In genomic region chr19:6994002-6994401, GRCm38 (mm10) we compare ENCODE assay signal across 21 mouse cellular contexts. TPM values are rescaled to one million over a fixed set of nuclear protein-coding genes. Genes with fewer than 3 reads are reported as not detected.
DNase-seq lines count a peak whose midpoint lies in the region; ATAC-seq lines count a peak whose summit lies in the region.
"Had no signal": no experiment of that assay in that cellular context is flagged by ENCODE, and none has a peak within 500 bp of the region (broad histone marks: within the 10 kb centered on the region; RNA-seq: fewer than 3 reads in every experiment).

No protein-coding gene starts in this region.

- no peak overlapping the region for H3K27ac ChIP-seq in embryonic facial prominence, embryonic 12.5 days
- H3K27ac ChIP-seq: heart, embryonic 13.5 days; hindbrain, embryonic 15.5 days had no signal

- H3K9ac ChIP-seq in embryonic facial prominence, embryonic 12.5 days: no peak overlapping the region

- H3K36me3 ChIP-seq in embryonic facial prominence, embryonic 12.5 days: peaks cover 6% of the 10 kb centered on the region

- H3K4me3 ChIP-seq in embryonic facial prominence, embryonic 12.5 days: 0 out of 2 replicates have a peak overlapping the region, but pooled peaks have one; percentile 56

- H3K9me3 ChIP-seq in embryonic facial prominence, embryonic 12.5 days: no peaks in the 10 kb centered on the region
- H3K9me3 ChIP-seq: forebrain, embryonic 10.5 days; heart, embryonic 13.5 days; hindbrain, embryonic 15.5 days had no signal

- H3K4me2 ChIP-seq in embryonic facial prominence, embryonic 12.5 days (replicated peaks): no peak overlapping the region

- ATAC-seq in embryonic facial prominence, embryonic 12.5 days (ENCODE audit: insufficient number of reproducible peaks, insufficient read depth, low FRiP score, low TSS enrichment): no peak
- ATAC-seq: CD4-positive, CD25-positive, alpha-beta regulatory T cell, adult 4 months; forebrain, embryonic 14.5 days had no signal

- intact Hi-C loops in heart, postnatal 14 days (cut with DNase I): no loop called here

- WGBS in embryonic facial prominence, embryonic 12.5 days: 83% methylated on average over 8 of the region's 8 CpGs

- no peaks in the 10 kb centered on the region for H3K27me3 ChIP-seq in embryonic facial prominence, embryonic 12.5 days
- H3K27me3 ChIP-seq: heart, embryonic 13.5 days; hindbrain, embryonic 15.5 days had no signal

- DNase-seq in adrenal gland, adult 2 months: peak; percentile 3
- DNase-seq in adrenal gland, postnatal 10 days: no peak
- peak; percentile 92 for DNase-seq in heart, adult 11 months
- no peak for DNase-seq in heart, postnatal 14 days
- DNase-seq in layer of hippocampus, adult 9-11 months: peak; percentile 3
- no peak for DNase-seq in layer of hippocampus, adult 8-10 months (ENCODE audit: low spot score in 2 of 2)
- DNase-seq in spleen, postnatal 14 days (ENCODE audit: low spot score in 2 of 2): no peak
- DNase-seq: adrenal gland, postnatal 25 days; B cell, adult 2 months; cerebellum, postnatal 10 days; embryo, embryonic 11 days; gastrocnemius, adult 2 months; gastrocnemius, postnatal 25 days; kidney, adult 11 months had no signal

- peaks cover 35% of the 10 kb centered on the region for H3K4me1 ChIP-seq in embryonic facial prominence, embryonic 12.5 days

RNA-seq across cellular contexts. Expression of gene Dnajc4, which starts 1.6 kb away (rescaled TPM):
- total RNA-seq in adrenal gland, adult 2 months (2021): 10 to 100 TPM; 42.6 to 50.7 TPM
- polyA plus RNA-seq in adrenal gland, adult 2 months (2012; rRNA removed): 43.0 and 47.5 TPM in 2 replicates
- 10 to 100 TPM; 46.0 to 58.5 TPM for total RNA-seq in adrenal gland, postnatal 10 days (2021)
- 10 to 100 TPM; 54.8 to 62.7 TPM for total RNA-seq in heart, postnatal 14 days (2021)
- total RNA-seq in layer of hippocampus, adult 8-10 months (2022): 10 to 100 TPM; 26.1 to 29.9 (median 29.5) TPM
- 22.5 and 23.1 TPM in 2 replicates for polyA plus RNA-seq in embryonic facial prominence, embryonic 12.5 days (2016; fragmentation: Nextera tagmentation; extraction: Ambion mirVana)

RNA-seq across cellular contexts. Expression of gene Nudt22, which starts 1.9 kb away (rescaled TPM):
- 10 to 100 TPM; 28.3 to 40.7 TPM for total RNA-seq in adrenal gland, adult 2 months (2021)
- 122 and 130 TPM in 2 replicates for polyA plus RNA-seq in adrenal gland, adult 2 months (2012; rRNA removed)
- total RNA-seq in adrenal gland, postnatal 10 days (2021): 10 to 100 TPM; 29.4 to 34.1 TPM
- 10 to 100 TPM; 24.8 to 26.1 TPM for total RNA-seq in heart, postnatal 14 days (2021)
- total RNA-seq in layer of hippocampus, adult 8-10 months (2022): 10 to 100 TPM; 13.7 to 17.4 (median 14.2) TPM
- polyA plus RNA-seq in embryonic facial prominence, embryonic 12.5 days (2016; fragmentation: Nextera tagmentation; extraction: Ambion mirVana): 20.5 and 25.0 TPM in 2 replicates

RNA-seq across cellular contexts. Expression of gene Trpt1, which starts 1.9 kb away (rescaled TPM):
- total RNA-seq in adrenal gland, adult 2 months (2021): 10 to 100 TPM; 11.5 to 16.3 TPM
- 18.1 and 20.3 TPM in 2 replicates for polyA plus RNA-seq in adrenal gland, adult 2 months (2012; rRNA removed)
- total RNA-seq in adrenal gland, postnatal 10 days (2021): 10 to 100 TPM; 13.3 to 21.3 TPM
- total RNA-seq in heart, postnatal 14 days (2021): 10 to 100 TPM; 18.7 to 20.1 TPM
- 10 to 100 TPM; 16.5 to 20.8 (median 16.6) TPM for total RNA-seq in layer of hippocampus, adult 8-10 months (2022)
- 10.8 and 11.7 TPM in 2 replicates for polyA plus RNA-seq in embryonic facial prominence, embryonic 12.5 days (2016; fragmentation: Nextera tagmentation; extraction: Ambion mirVana)
- total RNA-seq: common myeloid progenitor, adult 5-6 weeks had no signal

RNA-seq across cellular contexts. Expression of gene Vegfb, which starts 6.6 kb away (rescaled TPM):
- 100 to 1,000 TPM; 109 to 131 TPM for total RNA-seq in adrenal gland, adult 2 months (2021)
- polyA plus RNA-seq in adrenal gland, adult 2 months (2012; rRNA removed): 149 and 263 TPM in 2 replicates
- 100 to 1,000 TPM; 110 to 139 TPM for total RNA-seq in adrenal gland, postnatal 10 days (2021)
- 100 to 1,000 TPM; 307 to 309 TPM for total RNA-seq in heart, postnatal 14 days (2021)
- total RNA-seq in layer of hippocampus, adult 8-10 months (2022): 10 to 100 TPM; 80.4 to 93.8 (median 90.1) TPM
- polyA plus RNA-seq in embryonic facial prominence, embryonic 12.5 days (2016; fragmentation: Nextera tagmentation; extraction: Ambion mirVana): 53.3 and 57.5 TPM in 2 replicates

RNA-seq across cellular contexts. Expression of gene Fkbp2, which starts 13.7 kb away (rescaled TPM):
- 100 to 1,000 TPM; 110 to 119 TPM for total RNA-seq in adrenal gland, adult 2 months (2021)
- polyA plus RNA-seq in adrenal gland, adult 2 months (2012; rRNA removed): 31.3 and 35.4 TPM in 2 replicates
- 10 to 100 TPM; 70.7 to 71.4 TPM for total RNA-seq in adrenal gland, postnatal 10 days (2021)
- 10 to 100 TPM; 13.6 to 14.2 TPM for total RNA-seq in heart, postnatal 14 days (2021)
- total RNA-seq in layer of hippocampus, adult 8-10 months (2022): 100 to 1,000 TPM in 1 of 4 experiments, 10 to 100 TPM in 3; 63.5 to 104 (median 83.1) TPM
- 76.2 and 77.9 TPM in 2 replicates for polyA plus RNA-seq in embryonic facial prominence, embryonic 12.5 days (2016; fragmentation: Nextera tagmentation; extraction: Ambion mirVana)

Comparison
In these comparisons a context has a peak if more than half of its experiments do, and no peak if none do; other contexts are left out.
1. DNase-seq: peak in adrenal gland, adult 2 months (single experiment), heart, adult 11 months (single experiment) and layer of hippocampus, adult 9-11 months (single experiment); none in adrenal gland, postnatal 10 days (single experiment), heart, postnatal 14 days (0 of 2), layer of hippocampus, adult 8-10 months (0 of 2) and spleen, postnatal 14 days (0 of 2).